Mouse (Mus musculus): ENCODE measurements around the gene Acyp1. TPM values are rescaled to one million over a fixed set of nuclear protein-coding genes. Genes with fewer than 3 reads are reported as not detected.

The Acyp1 gene
- polyA plus RNA-seq, 1 experiment from 2014 or later, result 66.3 TPM

GRCm38 (mm10) chr12:85269821-85270220 is 18.4 kb downstream of the Acyp1 start:
- ATAC-seq (ENCODE audit: low read depth), result no peak
- no peak for DNase-seq
- peaks cover 34% of the 10 kb centered on the region for H3K4me1 ChIP-seq (replicated peaks)
- peak overlapping the region; percentile 72 for H3K4me2 ChIP-seq
- H3K9me3 ChIP-seq (replicated peaks), result peaks cover 3% of the 10 kb centered on the region; the same call in 1 of the 2 replicates
- peak overlapping the region; percentile 75 for H3K9ac ChIP-seq
- no peaks in the 10 kb centered on the region for H3K27me3 ChIP-seq
- H3K27ac ChIP-seq, result no peak overlapping the region
- peak overlapping the region; percentile 71 for H3K4me3 ChIP-seq (replicated peaks)
- H3K36me3 ChIP-seq, result peaks cover 13% of the 10 kb centered on the region
- WGBS (ENCODE audit: insufficient replicate concordance), result 50% methylated on average over 3 of the region's 3 CpGs

- no peaks in the 10 kb centered on the region for H3K27me3 ChIP-seq
- H3K4me1 ChIP-seq (replicated peaks), result peaks cover 13% of the 10 kb centered on the region
- H3K36me3 ChIP-seq, result peaks cover 6% of the 10 kb centered on the region; the same call in 1 of the 2 replicates
- no peak overlapping the region for H3K27ac ChIP-seq
- no peak overlapping the region for H3K4me2 ChIP-seq
- no peaks in the 10 kb centered on the region for H3K9me3 ChIP-seq (replicated peaks)
- no peak overlapping the region for H3K4me3 ChIP-seq (replicated peaks)
- ATAC-seq (ENCODE audit: low read depth) (no peak), DNase-seq (no peak)
- H3K9ac ChIP-seq, result no peak overlapping the region
- WGBS (ENCODE audit: insufficient replicate concordance), result 60% methylated on average over 3 of the region's 3 CpGs
These were observed 22.0 kb downstream of the Acyp1 start for GRCm38 (mm10) chr12:85266248-85266647.

- Histone ChIP-seq H3K36me3 (peaks cover 6% of the 10 kb centered on the region; the same call in 1 of the 2 replicates), H3K4me2 (no peak overlapping the region), H3K9ac (no peak overlapping the region), H3K9me3 (replicated peaks) (no peaks in the 10 kb centered on the region), H3K27ac (no peak overlapping the region), H3K4me3 (replicated peaks) (no peak overlapping the region), H3K27me3 (no peaks in the 10 kb centered on the region), H3K4me1 (replicated peaks) (peaks cover 2% of the 10 kb centered on the region; the same call in 1 of the 2 replicates)
- 70% methylated on average over 7 of the region's 7 CpGs for WGBS (ENCODE audit: insufficient replicate concordance)
- ATAC-seq (ENCODE audit: low read depth) (no peak), DNase-seq (no peak)
These were observed 23.3 kb downstream of the Acyp1 start for GRCm38 (mm10) chr12:85264940-85265339.

GRCm38 (mm10) chr12:85264531-85264930 is 23.7 kb downstream of the Acyp1 start:
- no peak overlapping the region for H3K9ac ChIP-seq
- ATAC-seq (ENCODE audit: low read depth), result no peak
- H3K27me3 ChIP-seq, result no peaks in the 10 kb centered on the region
- no peaks in the 10 kb centered on the region for H3K9me3 ChIP-seq (replicated peaks)
- H3K4me3 ChIP-seq (replicated peaks), result no peak overlapping the region
- WGBS (ENCODE audit: insufficient replicate concordance), result 85% methylated on average over 8 of the region's 8 CpGs
- H3K36me3 ChIP-seq, result peaks cover 6% of the 10 kb centered on the region; the same call in 1 of the 2 replicates
- no peak for DNase-seq
- H3K27ac ChIP-seq, result no peak overlapping the region
- no peak overlapping the region for H3K4me2 ChIP-seq
- no peaks in the 10 kb centered on the region for H3K4me1 ChIP-seq (replicated peaks)

GRCm38 (mm10) chr12:85263190-85263589 is 25.0 kb downstream of the Acyp1 start:
- ATAC-seq (ENCODE audit: low read depth) (no peak), DNase-seq (no peak)
- Histone ChIP-seq H3K4me1 (replicated peaks) (0 out of 2 replicates have a peak, but pooled peaks cover under 1% of the 10 kb centered on the region), H3K9me3 (replicated peaks) (no peaks in the 10 kb centered on the region), H3K27me3 (no peaks in the 10 kb centered on the region), H3K9ac (no peak overlapping the region), H3K27ac (no peak overlapping the region), H3K4me2 (no peak overlapping the region), H3K36me3 (no peaks in the 10 kb centered on the region), H3K4me3 (replicated peaks) (no peak overlapping the region)
- 58% methylated on average over 5 of the region's 5 CpGs for WGBS (ENCODE audit: insufficient replicate concordance)

- ATAC-seq (ENCODE audit: low read depth), result no peak
- Histone ChIP-seq H3K4me1 (replicated peaks) (peaks cover 6% of the 10 kb centered on the region; the same call in 1 of the 2 replicates), H3K9ac (no peak overlapping the region), H3K27ac (no peak overlapping the region), H3K4me3 (replicated peaks) (no peak overlapping the region), H3K9me3 (replicated peaks) (no peaks in the 10 kb centered on the region), H3K36me3 (no peaks in the 10 kb centered on the region), H3K4me2 (no peak overlapping the region), H3K27me3 (no peaks in the 10 kb centered on the region)
- WGBS (ENCODE audit: insufficient replicate concordance), result 73% methylated on average over 10 of the region's 10 CpGs
- no peak for DNase-seq
These were observed 25.7 kb downstream of the Acyp1 start for GRCm38 (mm10) chr12:85262489-85262888.

GRCm38 (mm10) chr12:85257008-85257639 is 31.1 kb downstream of the Acyp1 start:
- H3K9ac ChIP-seq, result no peak overlapping the region
- WGBS (ENCODE audit: insufficient replicate concordance), result 20% methylated on average over 7 of the region's 7 CpGs

GRCm38 (mm10) chr12:85256074-85256751 is 32.0 kb downstream of the Acyp1 start:
- H3K27me3 ChIP-seq, result no peaks in the 10 kb centered on the region
- H3K4me2 ChIP-seq, result no peak overlapping the region
- DNase-seq (no peak), ATAC-seq (ENCODE audit: low read depth) (no peak)
- 64% methylated on average over 7 of the region's 7 CpGs for WGBS (ENCODE audit: insufficient replicate concordance)
- no peaks in the 10 kb centered on the region for H3K36me3 ChIP-seq
- H3K4me1 ChIP-seq (replicated peaks), result peaks cover 21% of the 10 kb centered on the region
- H3K27ac ChIP-seq, result peak overlapping the region; percentile 59
- no peak overlapping the region for H3K9ac ChIP-seq
- H3K4me3 ChIP-seq (replicated peaks), result no peak overlapping the region
- H3K9me3 ChIP-seq (replicated peaks), result no peaks in the 10 kb centered on the region

More at GRCm38 (mm10) chr12:85257008-85257639, 31.1 kb downstream of the Acyp1 start:
- H3K27me3 ChIP-seq, result no peaks in the 10 kb centered on the region
- H3K4me1 ChIP-seq (replicated peaks), result peaks cover 21% of the 10 kb centered on the region
- DNase-seq (no peak), ATAC-seq (ENCODE audit: low read depth) (peak; percentile 47; the same call in 1 of the 2 replicates)
- H3K9me3 ChIP-seq (replicated peaks), result no peaks in the 10 kb centered on the region
- H3K4me3 ChIP-seq (replicated peaks), result no peak overlapping the region
- H3K27ac ChIP-seq, result peak overlapping the region; percentile 59; the same call in 1 of the 2 replicates
- no peaks in the 10 kb centered on the region for H3K36me3 ChIP-seq
- H3K4me2 ChIP-seq, result no peak overlapping the region

GRCm38 (mm10) chr12:85252083-85252482 is 36.2 kb downstream of the Acyp1 start:
- H3K36me3 ChIP-seq, result peaks cover 11% of the 10 kb centered on the region
- H3K4me1 ChIP-seq (replicated peaks), result peaks cover 11% of the 10 kb centered on the region
- no peak overlapping the region for H3K27ac ChIP-seq
- no peak overlapping the region for H3K9ac ChIP-seq
- H3K4me3 ChIP-seq (replicated peaks), result no peak overlapping the region
- no peaks in the 10 kb centered on the region for H3K9me3 ChIP-seq (replicated peaks)
- H3K27me3 ChIP-seq, result no peaks in the 10 kb centered on the region
- ATAC-seq (ENCODE audit: low read depth) (no peak), DNase-seq (no peak)
- WGBS (ENCODE audit: insufficient replicate concordance), result 74% methylated on average over 3 of the region's 3 CpGs
- H3K4me2 ChIP-seq, result no peak overlapping the region

GRCm38 (mm10) chr12:85237553-85237952 is 50.7 kb downstream of the Acyp1 start:
- peaks cover 3% of the 10 kb centered on the region; the same call in 1 of the 2 replicates for H3K4me1 ChIP-seq (replicated peaks)
- H3K9ac ChIP-seq, result no peak overlapping the region
- H3K4me3 ChIP-seq (replicated peaks), result no peak overlapping the region
- H3K9me3 ChIP-seq (replicated peaks), result no peaks in the 10 kb centered on the region
- 82% methylated on average over 5 of the region's 5 CpGs for WGBS (ENCODE audit: insufficient replicate concordance)
- H3K27ac ChIP-seq, result no peak overlapping the region
- ATAC-seq (ENCODE audit: low read depth) (no peak), DNase-seq (no peak)
- no peak overlapping the region for H3K4me2 ChIP-seq
- no peaks in the 10 kb centered on the region for H3K27me3 ChIP-seq
- no peaks in the 10 kb centered on the region for H3K36me3 ChIP-seq

- Histone ChIP-seq H3K4me1 (replicated peaks) (no peaks in the 10 kb centered on the region), H3K27me3 (no peaks in the 10 kb centered on the region), H3K36me3 (no peaks in the 10 kb centered on the region), H3K9me3 (replicated peaks) (no peaks in the 10 kb centered on the region), H3K4me2 (no peak overlapping the region), H3K9ac (no peak overlapping the region), H3K4me3 (replicated peaks) (no peak overlapping the region), H3K27ac (no peak overlapping the region)
- WGBS (ENCODE audit: insufficient replicate concordance), result 79% methylated on average over 21 of the region's 21 CpGs
- DNase-seq (no peak), ATAC-seq (ENCODE audit: low read depth) (no peak)
These were observed 54.6 kb downstream of the Acyp1 start for GRCm38 (mm10) chr12:85233376-85234358.

Data from liver, embryonic 13.5 days (tissue).